Mouse (Mus musculus): Measurements from ENCODE around the gene Anxa9. TPM values are rescaled to one million over a fixed set of nuclear protein-coding genes. Genes with fewer than 3 reads are reported as not detected.

Gene Anxa9
- polyA plus RNA-seq, 1 experiment from 2014 or later = 5.1 TPM

DNA sequence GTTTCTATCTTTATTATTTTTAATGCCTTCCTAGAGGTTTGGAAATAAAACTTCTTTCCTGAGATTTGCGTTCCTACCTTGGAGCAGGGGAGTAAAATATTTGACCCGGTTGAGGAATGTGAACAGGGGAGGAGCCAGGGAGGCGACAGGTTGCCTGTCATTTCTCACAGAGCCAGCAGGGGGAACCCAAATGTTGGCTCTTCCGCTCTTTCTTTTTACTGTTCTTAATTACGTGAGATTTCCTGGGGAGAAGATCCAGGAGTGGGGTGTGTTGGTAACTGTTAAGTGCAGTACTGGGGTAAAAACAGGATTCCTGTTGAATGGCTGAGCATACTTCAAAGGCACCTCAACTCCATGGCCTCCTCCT lies 10.9 kb downstream of the Anxa9 start:
- no peak overlapping the region for H3K27ac ChIP-seq
- H3K4me3 ChIP-seq (ENCODE audit: inconsistent target) = no peak overlapping the region
- H3K79me2 ChIP-seq (ENCODE audit: inconsistent target) = no peaks in the 10 kb centered on the region; the same call in 1 of the 2 replicates
- H3K36me3 ChIP-seq (ENCODE audit: inconsistent target) = peaks cover 41% of the 10 kb centered on the region
- 31% methylated on average over 4 of the region's 5 CpGs for WGBS (ENCODE audit: missing documents)

DNA sequence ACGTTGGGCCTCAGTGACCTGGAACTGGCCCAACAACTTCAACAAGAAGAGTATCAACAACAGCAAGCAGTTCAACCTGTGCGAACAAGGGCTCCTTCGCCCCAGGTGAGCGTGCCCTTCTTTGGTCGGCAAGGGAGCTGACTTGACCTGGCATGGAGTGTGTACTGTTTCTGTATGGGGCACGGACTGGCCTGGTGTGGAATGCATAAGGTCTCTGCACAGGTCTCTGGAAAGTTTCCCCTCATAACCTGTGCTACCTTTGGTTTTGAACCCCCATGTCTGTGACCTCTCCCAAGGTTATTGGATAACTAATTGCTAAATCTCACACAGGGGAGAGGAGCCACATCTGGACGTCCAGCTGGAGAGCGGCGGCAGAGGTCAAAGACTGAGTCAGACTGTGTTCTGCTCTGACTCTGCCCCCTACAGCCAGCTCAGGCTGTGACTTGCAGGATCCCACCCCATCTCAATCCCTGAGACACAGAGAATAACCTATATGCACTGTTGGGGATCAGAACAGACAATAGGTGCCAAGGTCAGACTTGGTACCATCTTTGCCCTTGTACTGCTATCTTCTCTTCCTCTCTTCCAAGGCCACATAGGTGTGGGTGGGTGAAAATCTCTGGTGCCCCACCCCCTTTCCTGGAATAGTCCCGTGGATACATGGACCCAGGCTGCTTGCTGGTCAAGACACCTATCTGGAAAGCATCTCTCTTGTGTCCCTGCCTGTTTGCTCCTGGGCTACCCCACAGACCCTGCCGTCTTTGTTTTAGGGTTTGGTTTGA lies 11.5 kb downstream of the Anxa9 start:
- WGBS (ENCODE audit: missing documents) = 84% methylated on average over 10 of the region's 11 CpGs
- Histone ChIP-seq H3K79me2 (ENCODE audit: inconsistent target) (no peaks in the 10 kb centered on the region; the same call in 1 of the 2 replicates), H3K36me3 (ENCODE audit: inconsistent target) (peaks cover 45% of the 10 kb centered on the region), H3K27ac (no peak overlapping the region), H3K4me3 (ENCODE audit: inconsistent target) (no peak overlapping the region)

DNA sequence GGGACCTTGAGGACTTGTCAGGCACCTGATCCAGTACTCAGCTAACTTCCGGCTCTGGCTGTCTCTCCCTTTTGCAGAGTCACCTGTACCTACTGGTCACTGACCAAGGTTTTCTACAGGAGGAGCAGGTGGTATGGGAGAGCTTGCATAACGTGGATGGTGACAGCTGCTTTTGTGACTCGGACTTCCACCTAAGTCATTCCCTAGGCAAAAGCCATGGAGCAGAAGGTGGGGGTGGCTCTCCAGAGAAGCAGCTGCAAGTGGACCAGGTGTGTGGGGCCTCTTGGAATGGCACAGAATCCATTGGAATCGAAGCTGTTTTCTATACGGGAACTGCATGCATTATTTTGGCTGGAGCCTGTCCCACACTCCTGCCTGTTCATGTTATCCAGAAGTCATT lies 12.3 kb downstream of the Anxa9 start:
- WGBS (ENCODE audit: missing documents) = 80% methylated on average over 5 of the region's 5 CpGs
- H3K27ac ChIP-seq = peak overlapping the region; percentile 96
- peaks cover 45% of the 10 kb centered on the region for H3K36me3 ChIP-seq (ENCODE audit: inconsistent target)
- H3K79me2 ChIP-seq (ENCODE audit: inconsistent target) = peaks cover 7% of the 10 kb centered on the region; the same call in 1 of the 2 replicates
- H3K4me3 ChIP-seq (ENCODE audit: inconsistent target) = no peak overlapping the region

DNA sequence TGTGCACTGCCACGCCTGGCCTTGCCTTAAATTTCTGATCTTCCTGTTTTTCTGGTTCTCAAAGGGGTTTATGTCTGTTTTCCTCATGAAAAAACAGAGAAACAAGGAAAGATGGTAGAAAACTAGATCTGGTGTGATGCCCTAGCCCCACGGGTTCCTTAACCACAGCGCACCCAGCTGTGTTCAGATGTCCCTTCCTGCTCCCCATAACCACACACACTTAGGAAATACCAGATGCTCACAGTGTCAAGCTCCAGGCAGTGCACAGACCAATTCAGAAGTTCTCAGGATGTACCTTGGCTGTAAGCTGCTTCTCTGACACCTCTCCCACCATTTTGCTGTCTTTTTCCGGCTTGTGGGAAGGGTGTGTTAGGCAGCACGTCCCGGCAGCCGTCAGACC lies 12.7 kb downstream of the Anxa9 start:
- H3K79me2 ChIP-seq (ENCODE audit: inconsistent target) = peaks cover 11% of the 10 kb centered on the region; the same call in 1 of the 2 replicates
- no peak overlapping the region for H3K4me3 ChIP-seq (ENCODE audit: inconsistent target)
- peaks cover 46% of the 10 kb centered on the region; the same call in 1 of the 2 replicates for H3K36me3 ChIP-seq (ENCODE audit: inconsistent target)
- 37% methylated on average over 7 of the region's 7 CpGs for WGBS (ENCODE audit: missing documents)
- peak overlapping the region; percentile 96 for H3K27ac ChIP-seq

DNA sequence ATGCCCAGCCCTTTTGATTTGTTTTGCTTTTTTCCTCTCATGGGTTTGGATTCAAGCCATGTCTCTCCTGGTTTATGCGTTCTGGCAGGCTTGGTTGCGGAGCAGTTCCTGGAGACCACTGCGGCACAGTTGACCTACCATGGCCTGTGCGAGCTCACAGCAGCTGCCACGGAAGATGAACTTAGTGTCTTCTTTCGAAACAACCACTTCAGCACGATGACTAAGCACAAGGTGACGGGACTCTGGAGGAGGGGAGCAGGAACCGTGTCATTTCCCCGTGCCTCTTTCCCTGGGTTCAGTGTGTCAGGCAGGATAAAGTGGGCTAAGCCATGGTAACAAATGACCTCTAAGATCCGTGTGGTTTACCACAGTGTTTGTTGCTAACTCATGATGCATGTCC lies 13.4 kb downstream of the Anxa9 start:
- H3K27ac ChIP-seq = peak overlapping the region; percentile 96
- no peak overlapping the region for H3K4me3 ChIP-seq (ENCODE audit: inconsistent target)
- WGBS (ENCODE audit: missing documents) = 2% methylated on average over 11 of the region's 11 CpGs
- peaks cover 17% of the 10 kb centered on the region; the same call in 1 of the 2 replicates for H3K79me2 ChIP-seq (ENCODE audit: inconsistent target)
- peaks cover 51% of the 10 kb centered on the region; the same call in 1 of the 2 replicates for H3K36me3 ChIP-seq (ENCODE audit: inconsistent target)

DNA sequence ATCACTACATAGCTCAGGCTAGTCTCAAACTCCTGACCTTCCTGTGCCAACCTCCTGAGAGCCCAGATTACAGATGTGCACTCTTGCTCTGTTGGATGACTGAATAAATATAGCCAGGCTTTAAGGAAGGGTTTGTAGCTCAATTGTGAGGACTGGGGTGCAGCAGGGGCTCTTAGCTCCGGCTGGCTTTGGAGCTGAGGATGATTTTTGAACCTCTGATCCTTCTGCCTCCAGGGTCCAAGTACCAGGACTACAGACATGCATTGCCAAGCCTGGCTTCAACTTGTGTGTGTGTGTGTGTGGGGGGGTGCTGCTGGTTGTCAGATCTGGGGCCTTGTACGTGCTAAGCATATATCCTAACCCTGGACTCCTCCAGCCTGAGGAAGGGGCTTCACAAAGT lies 14.1 kb downstream of the Anxa9 start:
- Histone ChIP-seq H3K27ac (peak overlapping the region; percentile 96), H3K36me3 (ENCODE audit: inconsistent target) (peaks cover 57% of the 10 kb centered on the region), H3K79me2 (ENCODE audit: inconsistent target) (peaks cover 23% of the 10 kb centered on the region), H3K4me3 (ENCODE audit: inconsistent target) (no peak overlapping the region)
- 85% methylated on average over 2 of the region's 2 CpGs for whole genome bisulfite sequencing (ENCODE audit: missing documents)

DNA sequence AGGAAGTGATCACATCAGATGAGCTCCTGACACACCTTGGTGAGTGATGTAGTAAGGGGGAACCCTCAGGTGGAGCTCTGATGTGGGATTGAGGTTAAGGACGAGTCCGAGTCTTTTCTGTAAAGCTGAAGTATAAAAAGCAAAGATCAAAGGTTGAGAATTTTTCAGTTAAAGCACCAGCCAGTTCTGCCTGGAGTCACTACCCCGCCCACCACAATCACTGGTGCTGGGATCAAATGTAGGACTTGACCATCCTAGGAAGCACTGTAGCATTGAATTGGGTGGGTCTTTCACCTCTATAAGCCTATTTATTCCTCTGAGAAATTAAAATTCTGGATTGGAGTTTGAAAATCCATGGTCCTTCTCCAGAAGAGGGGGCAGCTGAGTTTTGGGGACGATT lies 15.9 kb downstream of the Anxa9 start:
- Histone ChIP-seq H3K4me3 (ENCODE audit: inconsistent target) (no peak overlapping the region), H3K27ac (no peak overlapping the region), H3K36me3 (ENCODE audit: inconsistent target) (peaks cover 45% of the 10 kb centered on the region), H3K79me2 (ENCODE audit: inconsistent target) (peaks cover 42% of the 10 kb centered on the region)
- WGBS (ENCODE audit: missing documents) = 77% methylated on average over 4 of the region's 4 CpGs

DNA sequence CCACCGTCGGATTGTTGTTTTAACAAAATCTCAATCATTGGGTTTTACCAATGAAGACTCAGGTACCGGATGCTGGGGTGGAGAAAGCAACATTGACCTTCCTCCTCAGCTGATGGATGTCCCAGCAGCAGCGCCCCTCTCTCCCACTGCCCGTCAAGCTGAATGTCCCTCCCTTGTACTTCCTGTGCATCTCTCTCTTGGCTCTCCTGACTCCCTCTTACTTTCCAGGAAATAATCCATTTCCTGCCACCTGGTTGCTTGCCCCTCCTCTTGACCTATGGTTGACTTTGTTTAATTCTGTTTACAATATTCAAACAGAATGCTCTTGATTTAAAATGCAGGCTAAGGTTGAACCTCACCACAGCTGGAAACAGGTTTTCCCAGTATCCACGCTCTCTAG lies 16.8 kb downstream of the Anxa9 start:
- H3K36me3 ChIP-seq (ENCODE audit: inconsistent target) = peaks cover 38% of the 10 kb centered on the region
- WGBS (ENCODE audit: missing documents) = 91% methylated on average over 6 of the region's 6 CpGs

DNA sequence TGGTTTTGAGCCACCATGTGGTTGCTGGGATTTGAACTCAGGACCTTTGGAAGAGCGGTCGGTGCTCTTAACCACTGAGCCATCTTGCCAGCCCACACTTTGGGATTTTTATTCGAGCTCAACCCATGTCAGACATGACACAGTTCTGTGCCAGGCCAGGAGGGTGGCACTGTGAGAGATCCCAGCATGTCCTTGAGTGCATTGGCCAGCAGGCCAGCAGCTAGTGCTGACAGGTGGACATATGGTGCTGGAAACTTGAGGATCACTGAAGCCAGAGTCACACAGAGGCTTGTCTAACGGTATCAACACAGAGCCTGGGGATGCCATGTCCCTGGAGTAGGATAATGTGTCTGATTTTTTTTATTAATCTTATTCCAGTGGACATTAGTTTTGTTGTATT lies 17.6 kb downstream of the Anxa9 start:
- WGBS (ENCODE audit: missing documents) = 94% methylated on average over 4 of the region's 4 CpGs
- H3K27ac ChIP-seq = no peak overlapping the region
- H3K36me3 ChIP-seq (ENCODE audit: inconsistent target) = peaks cover 34% of the 10 kb centered on the region
- peaks cover 58% of the 10 kb centered on the region for H3K79me2 ChIP-seq (ENCODE audit: inconsistent target)
- no peak overlapping the region for H3K4me3 ChIP-seq (ENCODE audit: inconsistent target)

More for the DNA sequence above, 16.8 kb downstream of the Anxa9 start:
- Histone ChIP-seq H3K79me2 (ENCODE audit: inconsistent target) (peaks cover 50% of the 10 kb centered on the region), H3K4me3 (ENCODE audit: inconsistent target) (no peak overlapping the region), H3K27ac (no peak overlapping the region)

DNA sequence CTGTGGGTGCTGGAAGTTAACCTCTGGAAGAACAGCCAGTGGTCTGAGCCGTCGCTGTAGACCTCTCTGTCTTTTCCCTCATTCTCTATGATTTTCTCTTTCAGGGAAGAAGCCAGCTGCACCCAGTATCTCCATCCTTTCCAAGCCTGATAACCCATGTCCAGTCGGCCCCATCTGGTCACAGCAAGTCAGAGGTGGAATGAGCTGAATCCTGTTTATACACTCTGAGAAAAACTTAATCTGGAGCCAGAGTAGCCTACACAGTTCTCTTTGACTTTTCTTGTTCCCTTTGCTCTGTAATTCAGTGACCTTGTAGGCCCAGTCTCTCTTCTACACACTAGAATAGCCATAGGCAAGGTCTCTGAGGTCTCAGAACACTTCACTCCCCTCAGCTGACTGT lies 19.4 kb downstream of the Anxa9 start:
- H3K36me3 ChIP-seq (ENCODE audit: inconsistent target) = peaks cover 34% of the 10 kb centered on the region
- peaks cover 73% of the 10 kb centered on the region for H3K79me2 ChIP-seq (ENCODE audit: inconsistent target)
- 100% methylated on average over 1 of the region's 3 CpGs for WGBS (ENCODE audit: missing documents)
- peak overlapping the region; percentile 96 for H3K27ac ChIP-seq
- H3K4me3 ChIP-seq (ENCODE audit: inconsistent target) = no peak overlapping the region

DNA sequence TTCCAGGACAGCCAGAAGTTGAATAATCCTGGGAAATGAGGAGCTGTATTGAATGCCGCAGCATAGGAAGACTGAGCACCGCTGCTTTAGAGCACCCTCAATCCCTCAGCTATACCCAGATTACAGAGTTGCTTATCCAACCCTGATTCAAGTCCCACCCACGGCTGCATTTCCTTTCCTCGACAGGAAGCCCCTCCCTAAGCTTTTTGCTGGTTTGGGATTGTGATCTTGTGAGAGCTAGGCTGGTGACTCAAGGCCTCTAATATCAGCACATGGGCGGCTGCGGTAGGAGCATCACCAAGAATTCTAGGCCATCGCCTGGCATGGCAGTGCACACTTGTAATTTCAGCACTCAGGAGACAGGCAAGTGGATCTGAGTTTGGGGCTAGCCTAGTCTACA lies 20.5 kb downstream of the Anxa9 start:
- peaks cover 34% of the 10 kb centered on the region for H3K36me3 ChIP-seq (ENCODE audit: inconsistent target)

DNA sequence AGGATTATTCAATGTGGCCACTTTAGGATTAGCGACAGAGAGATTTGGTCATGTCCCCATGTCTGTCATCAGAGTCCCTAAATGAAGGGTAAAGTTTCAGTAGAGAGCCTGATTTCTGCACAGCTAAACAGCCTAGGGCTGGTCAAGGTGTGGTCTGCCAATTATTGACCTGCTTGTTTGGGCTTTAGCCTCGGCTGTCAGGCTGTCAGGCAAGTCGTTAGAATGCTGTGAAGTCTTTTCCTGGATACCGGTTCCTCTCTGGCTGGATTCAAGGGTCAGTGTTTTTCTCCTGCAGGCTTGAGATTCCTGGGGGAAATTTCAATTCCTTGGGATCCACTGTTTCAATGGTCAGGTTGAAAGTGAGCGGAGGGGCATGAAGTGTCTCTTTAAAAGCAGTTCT lies 21.0 kb downstream of the Anxa9 start:
- Histone ChIP-seq H3K4me3 (ENCODE audit: inconsistent target) (no peak overlapping the region; the same call in 1 of the 2 replicates), H3K27ac (peak overlapping the region; percentile 96)
- WGBS (ENCODE audit: missing documents) = 89% methylated on average over 5 of the region's 5 CpGs

More for the DNA sequence above, 20.5 kb downstream of the Anxa9 start:
- Histone ChIP-seq H3K79me2 (ENCODE audit: inconsistent target) (peaks cover 74% of the 10 kb centered on the region), H3K4me3 (ENCODE audit: inconsistent target) (peak overlapping the region; percentile 1; the same call in 1 of the 2 replicates), H3K27ac (peak overlapping the region; percentile 96)
- 65% methylated on average over 7 of the region's 7 CpGs for WGBS (ENCODE audit: missing documents)

DNA sequence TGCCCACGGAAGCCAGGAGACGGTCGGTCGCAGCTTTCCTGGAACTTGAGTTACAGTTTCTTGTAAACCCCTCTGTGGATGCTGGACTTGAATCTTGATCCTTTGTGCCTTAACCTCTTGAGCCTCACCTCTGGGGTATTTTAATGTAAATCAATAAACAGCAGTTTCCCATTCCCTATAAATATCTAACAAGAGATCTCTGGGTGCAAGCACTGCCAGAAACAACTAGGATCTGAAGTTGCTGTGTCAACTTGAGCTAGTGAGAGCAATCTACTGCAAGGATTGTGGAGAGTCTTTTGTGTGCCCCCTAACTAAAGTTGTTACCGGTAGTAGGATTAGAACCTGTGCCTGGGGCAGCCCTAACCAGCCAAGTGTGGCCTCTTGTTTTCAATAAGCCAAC lies 21.6 kb downstream of the Anxa9 start:
- Histone ChIP-seq H3K79me2 (ENCODE audit: inconsistent target) (peaks cover 85% of the 10 kb centered on the region), H3K36me3 (ENCODE audit: inconsistent target) (peaks cover 29% of the 10 kb centered on the region), H3K4me3 (ENCODE audit: inconsistent target) (no peak overlapping the region; the same call in 1 of the 2 replicates), H3K27ac (peak overlapping the region; percentile 96)
- WGBS (ENCODE audit: missing documents) = 98% methylated on average over 5 of the region's 5 CpGs

More for the DNA sequence above, 21.0 kb downstream of the Anxa9 start:
- Histone ChIP-seq H3K36me3 (ENCODE audit: inconsistent target) (peaks cover 34% of the 10 kb centered on the region), H3K79me2 (ENCODE audit: inconsistent target) (peaks cover 78% of the 10 kb centered on the region)

DNA sequence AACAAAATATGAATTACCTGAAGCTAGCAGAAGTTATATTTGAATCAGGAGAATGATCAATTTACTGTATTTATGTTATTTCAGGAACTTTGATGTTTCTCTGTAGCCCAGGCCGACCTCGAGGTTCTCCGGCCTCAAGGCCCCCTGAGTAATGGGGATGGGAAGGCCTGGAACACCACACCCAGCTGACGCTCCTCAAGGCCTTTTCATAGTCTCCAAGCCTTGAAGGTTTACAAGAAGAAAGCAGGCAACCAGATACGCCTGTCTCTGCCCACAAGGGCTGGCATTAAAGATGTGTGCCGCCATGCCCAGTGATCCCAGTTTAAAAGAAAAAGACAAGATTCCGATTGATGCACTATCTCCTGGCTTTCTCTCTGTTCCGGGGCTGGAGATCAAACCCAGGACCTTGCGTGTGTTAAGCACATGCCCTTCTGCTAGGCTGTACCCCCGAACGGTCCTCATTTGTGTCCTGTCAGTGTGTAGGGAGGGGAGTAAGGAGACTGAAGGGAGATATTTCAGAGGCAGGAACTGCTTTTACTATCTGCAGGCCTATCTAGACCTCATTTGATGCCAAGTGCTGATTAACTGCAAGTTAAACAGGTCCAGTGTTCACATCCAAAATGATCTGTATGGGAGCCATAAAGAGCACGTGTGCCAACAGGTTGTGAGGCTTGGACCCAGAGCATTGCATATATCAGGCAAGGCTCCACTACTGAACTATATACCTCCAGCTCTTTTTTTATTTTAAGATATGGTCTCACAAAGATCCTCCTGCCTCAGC lies 22.3 kb downstream of the Anxa9 start:
- H3K79me2 ChIP-seq (ENCODE audit: inconsistent target) = peaks cover 84% of the 10 kb centered on the region
- 92% methylated on average over 11 of the region's 12 CpGs for WGBS (ENCODE audit: missing documents)
- peaks cover 22% of the 10 kb centered on the region for H3K36me3 ChIP-seq (ENCODE audit: inconsistent target)
- H3K27ac ChIP-seq = peak overlapping the region; percentile 96
- peak overlapping the region; percentile 91 for H3K4me3 ChIP-seq (ENCODE audit: inconsistent target)

DNA sequence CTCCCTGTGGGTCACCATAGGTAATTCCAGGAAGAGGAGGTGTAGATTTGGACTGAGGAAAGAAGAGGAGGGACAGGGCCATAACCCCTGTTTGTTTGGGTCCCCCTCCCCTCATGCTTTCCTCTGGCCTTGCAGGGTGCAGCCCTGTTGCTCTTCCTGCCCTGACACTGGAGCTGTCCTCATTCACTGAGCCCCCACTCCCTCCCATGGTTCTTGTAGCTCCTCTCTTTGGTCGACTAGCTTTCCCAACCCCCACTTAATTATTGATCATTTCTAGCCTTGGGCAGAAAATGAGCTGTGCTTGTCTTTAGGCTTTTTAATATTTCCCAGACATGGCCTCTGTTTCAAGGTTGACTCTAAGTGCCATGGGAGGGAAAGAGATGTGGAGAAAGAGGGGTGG lies 22.9 kb downstream of the Anxa9 start:
- peak overlapping the region; percentile 96 for H3K27ac ChIP-seq
- H3K4me3 ChIP-seq (ENCODE audit: inconsistent target) = peak overlapping the region; percentile 91
- peaks cover 16% of the 10 kb centered on the region for H3K36me3 ChIP-seq (ENCODE audit: inconsistent target)
- WGBS (ENCODE audit: missing documents) = 20% methylated on average over 1 of the region's 1 CpGs
- H3K79me2 ChIP-seq (ENCODE audit: inconsistent target) = peaks cover 84% of the 10 kb centered on the region
